Mouse (Mus musculus) intestine, postnatal 0 days (tissue): ENCODE data around the gene Cadps. TPM values are rescaled to one million over a fixed set of nuclear protein-coding genes. Genes with fewer than 3 reads are reported as not detected.

Experiments
- ATAC-seq: fragments of 200-750 bp; cut with Nextera tagmentation; 2 replicates; pipeline ENCODE4 v1.8.0; 2017; ENCODE audit warnings: mild to moderate bottlenecking, moderate TSS enrichment, moderate library complexity
- H3K27ac ChIP-seq: fragments of 300-500 bp; sonication (generic); 2 replicates; pipeline ENCODE4 v1.5.1; 2014; ENCODE audit warnings: mild to moderate bottlenecking, low read depth, low read length, moderate library complexity
- H3K27me3 ChIP-seq: fragments of 300-500 bp; sonication (generic); replicated peaks from 2 replicates; pipeline ENCODE4 v1.6.1; 2014; ENCODE audit warnings: low read length, mixed read lengths; ENCODE audit not compliant: control insufficient read depth, insufficient read depth
- H3K36me3 ChIP-seq: fragments of 300-500 bp; sonication (generic); 2 replicates; pipeline ENCODE4 v1.6.1; 2014; ENCODE audit warnings: mild to moderate bottlenecking, moderate library complexity; ENCODE audit not compliant: control insufficient read depth, insufficient read depth
- H3K4me1 ChIP-seq: fragments of 300-500 bp; sonication (generic); replicated peaks from 2 replicates; pipeline ENCODE4 v1.6.1; 2014; ENCODE audit warnings: antibody characterized with exemption, low read length, mixed read lengths; ENCODE audit not compliant: control insufficient read depth, insufficient read depth
- H3K4me2 ChIP-seq: fragments of 300-500 bp; sonication (generic); replicated peaks from 2 replicates; pipeline ENCODE4 v1.6.1; 2014; ENCODE audit warnings: low read depth, mild to moderate bottlenecking, moderate library complexity
- H3K4me3 ChIP-seq: fragments of 300-500 bp; sonication (generic); 2 replicates; pipeline ENCODE4 v1.5.1; 2014; ENCODE audit warnings: low read depth, low read length
- H3K9ac ChIP-seq: fragments of 300-500 bp; sonication (generic); 2 replicates; pipeline ENCODE4 v1.6.1; 2014; ENCODE audit warnings: mild to moderate bottlenecking, low read depth, low read length
- H3K9me3 ChIP-seq: fragments of 300-500 bp; sonication (generic); 2 replicates; pipeline ENCODE4 v1.6.1; 2016; ENCODE audit warnings: mixed run types; ENCODE audit not compliant: control insufficient read depth
- CTCF ChIP-seq: sonication (generic); IDR thresholded peaks from 2 replicates; pipeline ENCODE4 v1.5.1; 2016; ENCODE audit warnings: low read depth, mild to moderate bottlenecking, control low read depth, antibody characterized with exemption, moderate library complexity
- WGBS: fragments of 180-500 bp; shearing (Covaris S2); extraction: QIAGEN DNeasy Blood & Tissue Kit; methylation state at CpG from one replicate; pipeline ENCODE4 v1.1.7; 2014; 5-methylcytosine and 5-hydroxymethylcytosine counted together
- polyA plus RNA-seq: library from polyadenylated mRNA; unstranded; fragments of >200 nt; fragmentation: Nextera tagmentation; extraction: Ambion mirVana; gene quantifications from 2 replicates; pipeline ENCODE4 v1.2.1, GENCODE M21; 2015

Gene Cadps
- polyA plus RNA-seq, 1 experiment from 2014 or later = 0.96 TPM

DNA sequence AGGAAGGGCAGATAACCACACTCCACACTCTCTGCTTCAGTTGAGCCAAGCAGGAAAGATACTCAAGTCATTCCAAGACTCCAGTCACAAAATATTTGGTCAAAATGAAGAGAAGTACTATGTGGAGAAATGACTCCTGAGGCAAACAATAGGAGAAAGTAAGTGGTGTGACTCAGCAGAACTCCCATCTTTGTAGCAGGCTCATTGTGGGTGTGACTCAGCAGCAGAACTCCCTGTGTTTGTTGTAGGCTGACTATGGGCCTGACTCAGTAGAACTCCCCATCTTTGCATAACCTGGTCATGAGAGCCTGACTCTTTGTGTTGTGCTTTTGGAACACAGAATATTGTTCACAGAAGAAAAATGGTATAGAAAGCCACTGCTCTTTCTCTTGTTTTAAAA is 231.1 kb downstream of the Cadps start:
- TF ChIP-seq CTCF = no peak
- Histone ChIP-seq H3K4me3 (no peak overlapping the region), H3K9ac (no peak overlapping the region), H3K36me3 (no peaks in the 10 kb centered on the region), H3K9me3 (no peaks in the 10 kb centered on the region), H3K4me1 (no peaks in the 10 kb centered on the region), H3K4me2 (no peak overlapping the region), H3K27ac (no peak overlapping the region), H3K27me3 (no peaks in the 10 kb centered on the region)
- ATAC-seq = no peak

DNA sequence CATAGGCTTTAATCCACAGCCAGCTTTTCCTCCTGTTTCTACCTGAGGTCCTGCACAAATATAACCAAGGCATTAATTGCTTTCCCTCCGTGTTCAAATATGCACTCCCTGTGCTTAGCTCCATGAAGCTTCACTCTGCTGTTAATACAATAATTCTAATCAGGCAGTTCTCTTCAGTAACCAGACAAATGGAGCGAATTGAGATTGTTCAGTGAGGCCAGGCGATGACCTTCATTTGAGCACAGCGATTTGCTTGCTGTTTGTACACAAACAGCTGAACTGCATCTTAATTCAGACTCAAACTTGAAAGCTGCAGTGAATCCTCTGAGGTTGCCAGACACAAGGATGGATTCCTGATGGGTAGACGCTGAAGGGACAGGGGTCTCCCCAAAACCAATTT is 239.3 kb downstream of the Cadps start:
- Histone ChIP-seq H3K4me3 (no peak overlapping the region), H3K27me3 (no peaks in the 10 kb centered on the region), H3K27ac (no peak overlapping the region), H3K4me2 (no peak overlapping the region), H3K36me3 (no peaks in the 10 kb centered on the region), H3K9me3 (no peaks in the 10 kb centered on the region), H3K9ac (no peak overlapping the region), H3K4me1 (no peaks in the 10 kb centered on the region)
- 60% methylated on average over 5 of the region's 5 CpGs for WGBS
- TF ChIP-seq CTCF = no peak
- ATAC-seq = no peak

GRCm38 (mm10) chr14:12581657-12582056 is 241.2 kb downstream of the Cadps start:
- H3K4me3 ChIP-seq = no peak overlapping the region
- H3K9ac ChIP-seq = no peak overlapping the region
- H3K27ac ChIP-seq = no peak overlapping the region
- H3K36me3 ChIP-seq = no peaks in the 10 kb centered on the region
- no peaks in the 10 kb centered on the region for H3K9me3 ChIP-seq
- WGBS = 67% methylated on average over 5 of the region's 5 CpGs
- TF ChIP-seq CTCF = peak; percentile 20; the same call in 1 of the 2 replicates
- ATAC-seq = no peak
- no peak overlapping the region for H3K4me2 ChIP-seq
- no peaks in the 10 kb centered on the region for H3K27me3 ChIP-seq
- no peaks in the 10 kb centered on the region for H3K4me1 ChIP-seq

- Histone ChIP-seq H3K27me3 (no peaks in the 10 kb centered on the region), H3K4me3 (no peak overlapping the region), H3K9ac (no peak overlapping the region), H3K4me1 (no peaks in the 10 kb centered on the region), H3K9me3 (no peaks in the 10 kb centered on the region), H3K4me2 (no peak overlapping the region), H3K27ac (no peak overlapping the region), H3K36me3 (no peaks in the 10 kb centered on the region)
- ATAC-seq = no peak
- no peak for TF ChIP-seq CTCF
- 14% methylated on average over 7 of the region's 7 CpGs for WGBS
These were observed 242.1 kb downstream of the Cadps start for GRCm38 (mm10) chr14:12580786-12581185.

GRCm38 (mm10) chr14:12578156-12578555 is 244.7 kb downstream of the Cadps start:
- Histone ChIP-seq H3K27ac (no peak overlapping the region), H3K36me3 (no peaks in the 10 kb centered on the region), H3K9ac (no peak overlapping the region), H3K4me1 (no peaks in the 10 kb centered on the region), H3K27me3 (no peaks in the 10 kb centered on the region), H3K4me3 (no peak overlapping the region), H3K4me2 (no peak overlapping the region), H3K9me3 (no peaks in the 10 kb centered on the region)
- WGBS = 70% methylated on average over 1 of the region's 1 CpGs
- TF ChIP-seq CTCF = no peak
- ATAC-seq = no peak

DNA sequence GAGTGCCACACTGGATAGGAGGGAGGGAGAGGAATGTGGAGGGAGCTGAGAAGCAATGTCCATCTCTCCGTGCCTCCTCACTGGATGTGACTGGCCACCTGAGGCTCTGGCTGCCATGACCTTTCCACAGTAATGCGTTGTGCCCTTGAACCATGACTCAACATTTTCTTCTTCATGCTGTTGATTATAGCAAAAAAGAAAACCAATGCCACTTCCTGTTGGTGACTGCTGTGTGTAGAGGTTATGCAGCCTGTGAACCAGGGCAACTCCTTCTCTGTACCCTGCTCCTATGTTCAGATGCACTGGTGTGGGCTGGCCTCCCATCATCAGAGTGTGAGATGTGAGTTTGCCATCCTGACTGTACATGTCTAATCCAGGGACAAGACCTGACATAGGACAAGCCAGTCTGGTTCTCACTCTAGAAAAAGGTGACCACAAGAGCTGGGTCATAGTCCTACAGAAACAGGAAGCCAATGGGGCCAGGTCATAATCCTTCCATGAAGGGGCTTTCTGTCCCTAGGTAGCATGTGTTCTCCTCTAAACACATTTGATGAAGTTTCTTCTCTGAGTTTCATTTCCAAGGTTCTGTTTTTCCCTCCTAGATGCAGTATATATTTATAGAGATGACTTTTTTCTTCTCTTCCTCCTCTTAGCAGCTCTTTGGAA is 245.3 kb downstream of the Cadps start:
- Histone ChIP-seq H3K4me1 (no peaks in the 10 kb centered on the region), H3K4me2 (no peak overlapping the region), H3K27ac (no peak overlapping the region), H3K36me3 (no peaks in the 10 kb centered on the region), H3K4me3 (no peak overlapping the region), H3K9me3 (no peaks in the 10 kb centered on the region), H3K27me3 (no peaks in the 10 kb centered on the region), H3K9ac (no peak overlapping the region)
- TF ChIP-seq CTCF = no peak
- WGBS = 74% methylated on average over 2 of the region's 2 CpGs
- no peak for ATAC-seq

- Histone ChIP-seq H3K36me3 (no peaks in the 10 kb centered on the region), H3K4me2 (no peak overlapping the region), H3K27me3 (no peaks in the 10 kb centered on the region), H3K9ac (no peak overlapping the region), H3K4me1 (no peaks in the 10 kb centered on the region), H3K9me3 (no peaks in the 10 kb centered on the region), H3K4me3 (no peak overlapping the region), H3K27ac (no peak overlapping the region)
- TF ChIP-seq CTCF = peak; percentile 86
- 26% methylated on average over 3 of the region's 3 CpGs for WGBS
- no peak for ATAC-seq
These were observed 247.8 kb downstream of the Cadps start for GRCm38 (mm10) chr14:12575105-12575504.
